Mouse (Mus musculus) thymus, adult 18-20 months (tissue): ENCODE measurements at regions not wholly inside any gene's neighbourhood (a gene's known extent, or its start where the extent isn't known, plus 50 kb on each side); places are given as distances from the start of the nearest gene placed in this dataset.

Source experiments
- DNase-seq, 2 experiments: peaks; one replicate each; pipeline ENCODE4 v3.0.0; 2022; ENCODE audit warnings: mixed read lengths in 2 of 2

DNA sequence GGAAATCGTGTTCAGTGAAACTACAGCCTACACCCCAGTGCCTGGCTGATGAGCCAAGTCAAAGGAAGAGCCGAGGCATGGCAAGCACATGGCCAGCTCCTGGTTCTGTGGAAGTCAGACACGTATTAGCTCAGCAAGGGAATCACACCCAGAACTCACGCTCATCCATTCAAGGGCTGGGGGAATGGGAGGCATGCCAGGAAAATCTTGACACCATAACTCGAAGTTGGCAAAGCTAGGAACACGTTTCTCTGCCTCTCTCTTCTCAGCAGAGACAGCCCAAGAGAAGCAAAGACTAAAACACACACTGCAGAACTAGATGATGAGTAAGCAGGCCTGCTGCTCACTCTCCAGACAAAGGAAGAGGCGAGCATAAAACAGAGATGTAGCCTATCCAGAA, 53.5 kb upstream of the Ypel5 start:
- DNase-seq: no peak

DNA sequence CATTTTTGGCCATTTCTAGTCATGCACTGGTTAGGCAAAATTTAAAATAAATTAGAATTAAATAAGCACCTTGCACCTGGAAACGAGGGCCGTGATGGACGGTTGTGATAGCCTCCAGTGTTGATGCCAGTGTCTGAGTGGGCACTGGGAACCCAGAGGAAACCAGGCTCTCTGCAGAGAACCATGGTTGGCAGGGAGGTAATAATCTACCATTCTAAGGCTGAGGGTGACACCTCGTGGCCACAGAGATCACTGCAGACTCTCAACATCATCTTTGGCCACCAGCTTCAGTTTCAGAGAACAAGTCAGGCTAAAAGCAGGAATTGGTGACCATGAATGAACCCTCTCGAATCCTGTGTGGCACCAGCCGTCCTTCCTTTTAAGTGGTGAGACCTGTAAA, 54.5 kb upstream of the Ypel5 start:
- peak; percentile 5 to 9 for DNase-seq

DNA sequence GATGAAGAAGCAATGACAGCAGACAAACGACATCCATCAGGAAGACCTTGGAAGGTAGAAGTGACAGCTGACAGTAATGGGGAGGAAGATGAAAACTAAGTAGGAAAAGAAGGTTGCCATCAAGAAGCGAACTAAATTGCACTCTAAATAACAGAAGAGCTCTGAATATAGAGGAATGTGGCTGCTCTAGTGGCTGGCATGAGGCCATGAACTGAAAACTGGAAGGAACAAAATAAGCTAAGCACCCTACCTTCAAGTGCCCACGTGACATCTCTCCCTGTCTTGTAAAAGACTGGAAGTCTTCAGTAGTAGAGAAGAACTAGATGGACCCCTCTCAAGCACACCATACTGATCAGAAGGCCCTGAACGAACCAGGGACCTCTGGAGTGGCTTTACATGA, 68.0 kb upstream of the Ypel5 start:
- no peak for DNase-seq

DNA sequence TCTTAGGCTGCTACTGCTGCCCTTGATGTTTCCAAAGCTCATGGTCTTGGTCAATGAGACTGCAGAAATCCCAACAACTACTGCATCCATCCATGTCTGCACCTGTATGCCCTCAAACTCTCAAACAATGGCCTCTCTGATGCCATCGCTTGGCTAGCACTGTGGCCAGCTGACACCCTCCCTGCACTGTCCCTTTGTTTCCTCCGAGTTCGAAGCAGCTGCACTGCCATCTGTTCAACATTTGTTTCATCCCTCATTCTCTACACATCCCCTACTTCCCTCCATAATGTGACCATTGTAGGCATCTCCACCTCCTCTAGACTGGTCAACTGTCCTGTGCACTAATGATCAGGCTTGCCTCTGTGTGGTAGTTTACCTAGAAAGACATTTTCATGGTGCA, 75.3 kb upstream of the Ypel5 start:
- DNase-seq: no peak

DNA sequence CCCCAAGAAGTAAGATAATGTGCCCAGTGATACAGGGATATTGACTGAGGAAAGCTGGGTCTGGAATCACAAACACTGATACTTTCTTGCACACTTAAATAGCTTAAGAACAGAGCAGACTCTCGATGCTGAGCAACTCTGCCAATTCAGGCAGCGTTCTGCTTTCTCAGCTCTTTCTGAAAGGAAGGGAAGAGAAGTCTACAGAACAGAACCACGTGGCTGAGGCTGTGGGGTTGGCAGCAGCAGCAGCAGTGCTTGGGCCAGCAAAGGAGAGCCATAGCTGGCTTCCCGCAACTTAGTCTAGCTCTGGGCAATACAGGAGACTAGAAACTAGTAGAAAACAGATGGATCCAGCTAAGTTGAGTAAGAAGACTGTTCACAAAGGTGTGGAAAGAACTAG, 89.8 kb upstream of the Ypel5 start:
- no peak for DNase-seq

DNA sequence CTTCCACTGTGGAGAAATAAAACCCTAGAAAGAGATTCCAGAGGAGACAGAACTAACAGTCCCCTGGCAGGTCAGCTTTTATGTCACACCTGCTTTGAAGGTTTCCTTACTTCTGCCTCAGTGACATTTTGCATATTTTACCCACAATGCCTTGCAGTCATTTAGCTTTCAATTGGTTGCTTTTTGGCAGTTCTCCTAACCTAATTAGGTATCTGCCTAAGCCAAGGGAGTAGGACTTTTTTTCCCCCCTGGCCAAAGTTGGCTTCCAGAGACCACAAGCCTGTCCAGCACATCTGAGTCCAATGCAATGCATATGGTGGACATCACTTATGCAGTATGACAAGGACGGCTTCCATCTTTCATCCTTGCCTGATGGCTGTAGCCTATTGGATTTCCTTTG, 103.2 kb upstream of the Ypel5 start:
- DNase-seq: no peak

DNA sequence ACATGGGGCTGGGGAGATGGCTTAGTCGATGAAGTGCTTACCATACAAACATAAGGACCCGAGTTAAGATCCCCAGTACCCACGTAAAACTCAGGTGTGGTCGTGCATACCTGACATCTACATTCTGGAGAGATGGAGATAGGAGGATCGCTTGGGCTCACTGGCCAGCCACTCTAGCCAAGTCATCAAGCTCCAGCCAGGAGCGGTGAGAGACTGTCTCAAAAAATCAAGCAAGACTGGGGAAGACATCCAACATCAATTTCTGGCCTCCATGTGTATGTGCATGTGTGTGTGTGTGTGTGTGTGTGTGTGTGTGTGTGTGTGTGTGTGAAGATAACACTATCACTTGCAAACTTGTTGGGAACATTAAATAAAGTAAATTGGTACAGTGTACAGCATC, 104.6 kb upstream of the Ypel5 start:
- DNase-seq: no peak

DNA sequence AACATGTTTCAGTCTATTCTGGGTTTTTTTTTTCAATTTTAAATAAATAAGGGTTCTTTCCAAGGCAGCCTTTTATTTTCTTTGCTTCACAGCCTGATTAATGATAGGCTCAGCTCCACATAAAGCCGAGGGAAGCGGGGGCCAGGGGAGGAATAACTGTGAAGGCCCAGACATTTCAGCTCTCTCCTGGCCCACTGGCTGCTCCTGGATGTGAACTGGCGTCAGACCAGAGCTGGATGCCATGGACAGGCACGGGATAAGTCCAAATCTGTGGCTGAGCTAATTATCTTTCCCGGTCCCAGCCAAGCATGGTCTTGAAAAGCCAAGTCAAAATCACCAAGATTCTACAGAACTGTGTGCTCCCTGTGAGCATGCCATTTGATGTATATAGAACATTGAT, 105.1 kb upstream of the Ypel5 start:
- DNase-seq: no peak

DNA sequence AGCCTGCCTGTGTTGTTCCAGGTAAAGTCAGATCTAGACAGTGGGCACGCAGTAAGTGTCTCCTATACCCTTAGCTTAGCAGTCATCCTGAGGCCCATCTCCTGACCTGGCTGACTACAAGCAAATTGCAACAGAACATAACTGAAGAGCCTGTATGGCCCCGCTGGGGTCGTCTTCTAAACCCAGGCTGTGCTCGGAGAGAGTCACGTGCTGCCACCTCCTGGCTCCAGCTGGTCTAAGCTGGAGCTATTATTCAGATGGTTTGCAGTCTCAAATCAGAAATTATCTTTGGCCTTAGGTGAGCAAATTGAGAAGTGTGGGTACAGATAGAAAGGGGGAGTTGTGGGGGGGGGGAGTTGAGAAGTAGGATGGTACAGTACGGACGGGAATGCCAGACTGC, 115.5 kb upstream of the Ypel5 start:
- DNase-seq: no peak

DNA sequence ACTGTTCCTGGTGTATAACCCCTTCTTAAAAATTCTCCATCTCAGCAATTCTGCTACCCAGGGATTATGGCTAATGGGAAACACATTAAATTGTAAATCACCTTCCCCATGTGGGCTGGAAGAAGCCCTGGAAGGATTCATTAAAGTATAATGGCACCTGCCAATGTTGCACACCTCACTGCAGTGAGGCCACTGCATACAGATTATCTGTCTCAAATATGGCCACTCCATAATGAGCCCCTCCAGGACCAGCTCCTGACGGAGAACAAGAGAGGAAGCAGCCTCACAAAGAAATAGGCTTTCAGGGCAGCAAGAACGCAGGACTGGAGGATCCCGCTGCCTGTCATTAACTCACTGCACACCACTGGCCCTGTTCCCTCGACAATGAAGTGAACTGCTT, 115.2 kb upstream of the Alk start:
- no peak for DNase-seq

DNA sequence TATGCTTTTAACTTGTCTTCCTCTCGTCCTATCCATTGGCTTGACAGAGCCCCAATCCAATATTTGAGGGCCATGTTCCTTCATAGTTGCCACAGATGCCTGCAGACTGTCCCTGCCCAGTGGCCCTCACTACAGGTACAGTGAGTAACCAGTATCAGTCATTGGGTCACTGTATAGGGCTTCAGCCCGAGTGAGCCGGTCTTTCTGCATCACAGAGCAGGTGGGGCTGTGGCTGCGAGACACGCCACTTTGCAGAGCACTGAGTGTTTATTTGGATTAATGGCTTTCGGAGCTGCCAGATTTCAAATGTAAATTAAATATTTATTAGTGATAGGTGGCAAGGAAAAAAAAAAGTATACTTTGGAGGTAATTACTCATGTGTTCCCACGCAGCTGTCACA, 87.2 kb upstream of the Alk start:
- DNase-seq: no peak

DNA sequence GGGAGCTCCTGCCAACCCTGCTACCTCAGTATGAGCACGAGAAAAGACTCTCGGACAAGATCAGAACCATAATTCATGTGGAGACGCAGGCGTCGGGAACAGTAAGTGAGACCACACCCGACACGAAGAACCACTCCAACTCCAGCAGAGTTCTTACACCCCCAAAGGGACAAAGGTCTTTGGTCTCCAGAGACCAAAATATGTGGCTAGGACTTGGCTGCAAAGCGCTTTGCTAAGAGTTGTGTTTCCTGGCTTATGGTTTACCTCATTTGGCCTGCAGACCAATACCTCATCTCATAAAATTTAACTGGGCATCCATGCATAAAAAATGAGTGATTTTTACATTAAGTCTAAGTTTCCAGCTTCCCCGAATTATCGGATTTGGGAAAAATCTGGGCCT, 85.2 kb upstream of the Alk start:
- no peak for DNase-seq

DNA sequence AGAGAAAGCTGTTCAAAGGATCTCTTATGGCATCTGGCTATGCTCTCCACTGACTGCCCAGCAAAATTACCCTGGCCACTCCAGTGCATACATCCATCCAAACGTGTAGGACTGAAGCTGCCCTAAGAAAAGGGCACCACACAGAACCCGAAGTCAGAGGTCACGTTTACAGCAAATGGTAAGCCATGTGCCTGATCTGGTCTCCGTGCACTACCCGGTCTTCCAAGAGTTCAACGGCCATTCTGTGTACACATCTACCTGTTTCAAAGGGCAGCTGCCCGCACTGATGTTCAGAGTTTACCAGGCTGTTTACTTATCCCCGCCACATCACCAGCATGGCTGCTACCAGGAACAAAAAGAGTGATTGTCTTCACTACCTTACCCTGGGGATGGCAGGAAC, 84.4 kb upstream of the Alk start:
- DNase-seq: no peak

DNA sequence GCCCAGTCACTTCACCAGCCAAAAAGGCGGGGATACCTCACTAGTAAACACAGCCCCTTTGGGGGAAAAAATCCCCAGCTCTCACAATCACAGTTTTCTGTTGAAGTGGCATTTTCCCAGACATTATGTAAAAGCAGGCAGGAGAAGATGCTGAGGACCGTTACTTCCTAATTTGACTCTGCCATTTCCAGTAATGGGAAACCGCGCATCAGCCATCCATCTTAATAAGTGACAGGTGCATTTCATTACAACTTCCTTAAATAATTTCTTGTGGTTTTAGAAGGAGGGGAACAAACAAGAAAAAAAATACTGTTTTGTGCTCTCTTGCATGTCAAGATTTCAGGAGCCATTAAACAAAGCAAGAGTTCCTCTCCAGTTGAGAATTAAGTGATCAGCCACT, 70.2 kb upstream of the Alk start:
- no peak for DNase-seq

DNA sequence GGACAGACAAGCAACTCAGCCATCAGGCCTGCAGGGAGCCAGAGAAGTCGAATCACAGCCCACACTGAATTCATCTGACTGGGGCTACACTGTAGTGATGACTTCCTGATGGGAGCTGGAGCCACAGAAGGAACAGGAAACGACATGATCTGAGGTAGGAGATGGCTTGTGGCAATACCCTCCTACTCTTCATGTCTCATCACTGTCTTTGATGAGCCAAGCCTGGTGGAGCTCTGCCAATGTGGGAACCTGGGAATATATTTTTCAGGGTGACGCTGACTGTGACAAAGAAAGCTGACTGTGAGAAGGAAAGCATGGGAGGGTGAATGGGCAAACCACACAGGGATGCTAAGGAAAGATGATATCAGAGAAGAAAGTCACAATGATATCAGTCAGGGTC, 67.6 kb upstream of the Alk start:
- DNase-seq: no peak

DNA sequence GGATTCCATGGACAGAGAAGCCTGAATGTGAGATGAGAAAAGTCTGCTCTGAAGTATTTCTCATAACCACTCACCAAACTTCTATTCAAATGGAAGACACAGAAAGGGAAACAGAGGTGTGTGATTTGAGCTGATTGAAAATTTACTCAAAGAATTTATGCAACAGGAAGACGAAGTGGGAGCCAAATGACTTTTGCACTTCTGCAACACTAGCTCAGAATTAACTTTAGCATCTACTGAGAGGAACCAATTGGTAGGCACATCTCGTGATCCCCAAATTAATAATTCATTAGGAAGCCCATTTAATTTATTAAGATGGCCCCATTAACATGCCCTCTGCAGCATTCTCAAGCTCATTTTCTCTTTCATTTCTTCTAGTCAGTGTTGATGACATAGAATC, 62.5 kb upstream of the Alk start:
- DNase-seq: no peak

DNA sequence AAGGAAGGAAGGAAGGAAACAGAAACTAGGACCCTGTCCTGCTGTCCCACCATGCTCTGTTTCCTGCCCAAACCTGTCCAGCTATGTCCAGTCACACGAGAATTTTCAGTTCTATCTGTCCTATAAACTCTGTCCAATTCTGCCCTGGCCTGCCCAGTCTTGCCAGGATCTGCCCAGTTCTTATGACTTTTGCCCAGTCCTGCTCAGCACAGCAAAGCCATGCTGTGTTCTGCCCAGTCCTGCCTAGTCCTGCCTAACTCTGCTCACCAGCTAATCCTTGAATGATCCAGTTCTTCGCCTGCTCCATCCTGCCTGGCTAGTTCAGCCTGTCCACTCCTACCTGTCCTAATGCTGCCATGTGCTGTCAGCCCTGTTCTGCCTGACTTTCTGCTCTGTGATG, 57.3 kb upstream of the Alk start:
- no peak for DNase-seq

DNA sequence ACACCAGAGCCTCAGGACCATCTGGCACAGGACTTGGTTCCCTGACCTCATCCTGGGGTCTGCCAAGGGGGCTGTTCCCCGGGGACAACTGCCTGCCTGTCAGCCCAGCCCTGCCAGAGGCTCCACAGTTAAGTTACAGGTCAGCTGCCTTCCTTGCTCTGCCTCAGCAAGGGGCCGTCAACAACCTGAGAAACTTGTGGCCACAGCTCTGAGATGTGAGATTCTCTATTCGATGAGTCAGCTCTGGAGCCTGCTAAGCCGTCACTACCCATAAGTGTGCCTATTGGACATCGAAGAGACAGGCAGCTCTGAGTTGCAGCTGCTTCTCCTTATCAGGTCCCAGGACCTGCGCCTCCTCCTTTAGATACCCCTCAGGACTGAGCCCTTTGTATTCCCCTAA, 54.3 kb upstream of the Alk start:
- DNase-seq: no peak

DNA sequence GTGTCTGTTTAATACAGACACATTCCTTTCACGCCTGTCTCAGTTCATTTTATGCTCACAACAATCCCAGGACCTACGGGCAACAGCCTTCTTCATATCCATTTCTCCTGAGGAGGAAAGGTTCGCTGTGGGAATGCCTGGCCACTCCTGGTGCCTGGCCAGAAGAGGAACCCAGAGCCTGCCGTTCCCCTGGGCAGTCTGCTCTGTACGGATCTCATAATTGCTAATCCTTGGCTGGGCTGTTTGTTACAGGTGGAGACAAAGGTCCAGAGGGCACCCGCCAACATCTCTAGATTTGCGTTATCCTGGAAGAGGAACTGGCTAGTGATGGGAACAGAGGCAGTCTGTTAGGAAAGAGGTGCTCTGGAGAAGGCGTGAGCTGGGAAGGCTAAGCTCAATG, 53.4 kb upstream of the Alk start:
- no peak for DNase-seq
